Mouse (Mus musculus) liver, adult 2 months (tissue): Measurements from ENCODE around the gene Calm1.

Source experiments
- CTCF ChIP-seq: fragments of 200-500 bp; IDR thresholded peaks from 2 replicates; pipeline ENCODE4 v1.5.1; 2011; ENCODE audit warnings: low read depth, low read length, control low read depth
- POLR2A ChIP-seq: fragments of 200-500 bp; IDR thresholded peaks from 2 replicates; pipeline ENCODE4 v1.6.1; 2011; ENCODE audit warnings: low read length, control low read depth; ENCODE audit not compliant: insufficient read depth; ENCODE audit errors: extremely low read depth

- TF ChIP-seq POLR2A (no peak), CTCF (no peak)
These were observed 14.9 kb downstream of the Calm1 start for GRCm38 (mm10) chr12:100214156-100214555.
